Mouse (Mus musculus): ENCODE measurements around the gene Capzb. TPM values are rescaled to one million over a fixed set of nuclear protein-coding genes. Genes with fewer than 3 reads are reported as not detected.

Capzb gene
- polyA plus RNA-seq, 1 experiment from 2014 or later = 293 TPM

- no peaks in the 10 kb centered on the region for H3K27me3 ChIP-seq (replicated peaks; ENCODE audit: control insufficient read depth, insufficient read depth, low read length)
- DNase-seq (ENCODE audit: low spot score) = no peak
- no peaks in the 10 kb centered on the region for H3K9me3 ChIP-seq (ENCODE audit: control insufficient read depth, low read length)
- no peak overlapping the region for H3K9ac ChIP-seq (ENCODE audit: low read depth, low read length)
- peaks cover 10% of the 10 kb centered on the region; the same call in 1 of the 2 replicates for H3K36me3 ChIP-seq (ENCODE audit: control insufficient read depth, insufficient read depth, low read length)
- H3K4me3 ChIP-seq (ENCODE audit: low read depth, low read length) = no peak overlapping the region
- H3K4me1 ChIP-seq (ENCODE audit: control insufficient read depth, insufficient read depth, low read length) = peaks cover 6% of the 10 kb centered on the region
- H3K4me2 ChIP-seq (ENCODE audit: low read depth, low read length) = no peak overlapping the region
- ATAC-seq (ENCODE audit: low read depth) = no peak
- no peak overlapping the region for H3K27ac ChIP-seq (replicated peaks; ENCODE audit: low read depth, low read length)
- WGBS = 73% methylated on average over 4 of the region's 4 CpGs
Measured at GRCm38 (mm10) chr4:139221837-139222236, 29.1 kb downstream of the Capzb start.

GRCm38 (mm10) chr4:139225115-139225514, 32.4 kb downstream of the Capzb start:
- 64% methylated on average over 5 of the region's 5 CpGs for WGBS
- no peak overlapping the region for H3K4me3 ChIP-seq (ENCODE audit: low read depth, low read length)
- ATAC-seq (ENCODE audit: low read depth) = no peak
- H3K4me2 ChIP-seq (ENCODE audit: low read depth, low read length) = no peak overlapping the region
- H3K27ac ChIP-seq (replicated peaks; ENCODE audit: low read depth, low read length) = no peak overlapping the region
- no peaks in the 10 kb centered on the region for H3K27me3 ChIP-seq (replicated peaks; ENCODE audit: control insufficient read depth, insufficient read depth, low read length)
- 0 out of 2 replicates have a peak overlapping the region, but pooled peaks have one; percentile 25 for H3K9ac ChIP-seq (ENCODE audit: low read depth, low read length)
- no peaks in the 10 kb centered on the region for H3K9me3 ChIP-seq (ENCODE audit: control insufficient read depth, low read length)
- peaks cover 11% of the 10 kb centered on the region for H3K4me1 ChIP-seq (ENCODE audit: control insufficient read depth, insufficient read depth, low read length)
- peaks cover 14% of the 10 kb centered on the region; the same call in 1 of the 2 replicates for H3K36me3 ChIP-seq (ENCODE audit: control insufficient read depth, insufficient read depth, low read length)
- DNase-seq (ENCODE audit: low spot score) = no peak

DNA sequence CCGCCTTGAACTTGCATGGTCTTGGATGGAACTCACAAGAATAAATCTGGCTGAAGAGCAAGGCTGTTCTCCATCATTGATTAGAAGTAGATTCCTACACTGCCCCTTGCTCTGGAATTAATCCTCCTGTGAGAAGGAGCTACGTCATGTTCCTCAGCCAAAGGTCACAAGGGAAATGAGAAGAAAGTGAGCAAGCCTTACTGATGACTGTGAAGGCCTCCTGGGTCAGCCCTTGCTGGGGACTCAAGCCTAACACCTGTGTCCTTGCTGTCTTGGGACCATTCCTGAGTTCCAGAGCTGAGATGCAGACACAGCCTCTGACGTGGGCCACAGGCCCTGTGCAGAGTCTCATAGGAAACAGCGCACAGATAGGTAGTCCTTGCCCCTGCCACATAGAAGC, 33.2 kb downstream of the Capzb start:
- Histone ChIP-seq H3K36me3 (ENCODE audit: control insufficient read depth, insufficient read depth, low read length) (peaks cover 14% of the 10 kb centered on the region; the same call in 1 of the 2 replicates), H3K9ac (ENCODE audit: low read depth, low read length) (no peak overlapping the region), H3K4me2 (ENCODE audit: low read depth, low read length) (no peak overlapping the region), H3K4me1 (ENCODE audit: control insufficient read depth, insufficient read depth, low read length) (peaks cover 19% of the 10 kb centered on the region), H3K27me3 (replicated peaks; ENCODE audit: control insufficient read depth, insufficient read depth, low read length) (no peaks in the 10 kb centered on the region), H3K9me3 (ENCODE audit: control insufficient read depth, low read length) (no peaks in the 10 kb centered on the region), H3K4me3 (ENCODE audit: low read depth, low read length) (no peak overlapping the region), H3K27ac (replicated peaks; ENCODE audit: low read depth, low read length) (no peak overlapping the region)
- WGBS = 85% methylated on average over 4 of the region's 4 CpGs
- DNase-seq (ENCODE audit: low spot score) (no peak), ATAC-seq (ENCODE audit: low read depth) (no peak)

GRCm38 (mm10) chr4:139226504-139227216, 34.0 kb downstream of the Capzb start:
- Histone ChIP-seq H3K4me3 (ENCODE audit: low read depth, low read length) (no peak overlapping the region), H3K27ac (replicated peaks; ENCODE audit: low read depth, low read length) (no peak overlapping the region), H3K27me3 (replicated peaks; ENCODE audit: control insufficient read depth, insufficient read depth, low read length) (no peaks in the 10 kb centered on the region), H3K9ac (ENCODE audit: low read depth, low read length) (no peak overlapping the region), H3K9me3 (ENCODE audit: control insufficient read depth, low read length) (no peaks in the 10 kb centered on the region), H3K36me3 (ENCODE audit: control insufficient read depth, insufficient read depth, low read length) (peaks cover 14% of the 10 kb centered on the region; the same call in 1 of the 2 replicates), H3K4me1 (ENCODE audit: control insufficient read depth, insufficient read depth, low read length) (peaks cover 26% of the 10 kb centered on the region), H3K4me2 (ENCODE audit: low read depth, low read length) (no peak overlapping the region)
- ATAC-seq (ENCODE audit: low read depth) = no peak
- DNase-seq (ENCODE audit: low spot score) = no peak
- 79% methylated on average over 13 of the region's 13 CpGs for WGBS

DNA sequence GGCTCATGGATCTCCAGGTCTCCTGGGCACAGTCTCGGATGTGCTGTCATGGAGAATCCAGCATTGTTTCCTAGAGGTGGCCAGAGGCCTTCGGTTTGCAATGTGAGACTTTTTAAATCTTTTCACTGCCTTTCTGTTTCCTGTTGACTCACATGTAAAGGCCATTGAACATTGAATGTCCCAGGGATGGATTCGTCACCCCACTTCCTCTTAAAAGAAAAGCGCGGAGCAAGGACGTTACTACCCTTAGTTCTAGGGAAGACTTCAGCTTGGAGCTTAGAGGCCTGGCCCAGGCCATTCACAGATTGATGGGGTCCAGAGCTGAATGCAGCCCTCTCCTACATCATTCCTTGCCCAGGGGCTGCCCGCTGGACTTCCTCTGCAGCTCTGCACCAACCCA, 35.2 kb downstream of the Capzb start:
- Histone ChIP-seq H3K36me3 (ENCODE audit: control insufficient read depth, insufficient read depth, low read length) (peaks cover 14% of the 10 kb centered on the region; the same call in 1 of the 2 replicates), H3K4me2 (ENCODE audit: low read depth, low read length) (no peak overlapping the region), H3K9me3 (ENCODE audit: control insufficient read depth, low read length) (no peaks in the 10 kb centered on the region), H3K27ac (replicated peaks; ENCODE audit: low read depth, low read length) (no peak overlapping the region), H3K4me1 (ENCODE audit: control insufficient read depth, insufficient read depth, low read length) (peaks cover 34% of the 10 kb centered on the region), H3K27me3 (replicated peaks; ENCODE audit: control insufficient read depth, insufficient read depth, low read length) (no peaks in the 10 kb centered on the region), H3K4me3 (ENCODE audit: low read depth, low read length) (no peak overlapping the region), H3K9ac (ENCODE audit: low read depth, low read length) (no peak overlapping the region)
- DNase-seq (ENCODE audit: low spot score) (no peak), ATAC-seq (ENCODE audit: low read depth) (no peak)
- 80% methylated on average over 7 of the region's 7 CpGs for WGBS

DNA sequence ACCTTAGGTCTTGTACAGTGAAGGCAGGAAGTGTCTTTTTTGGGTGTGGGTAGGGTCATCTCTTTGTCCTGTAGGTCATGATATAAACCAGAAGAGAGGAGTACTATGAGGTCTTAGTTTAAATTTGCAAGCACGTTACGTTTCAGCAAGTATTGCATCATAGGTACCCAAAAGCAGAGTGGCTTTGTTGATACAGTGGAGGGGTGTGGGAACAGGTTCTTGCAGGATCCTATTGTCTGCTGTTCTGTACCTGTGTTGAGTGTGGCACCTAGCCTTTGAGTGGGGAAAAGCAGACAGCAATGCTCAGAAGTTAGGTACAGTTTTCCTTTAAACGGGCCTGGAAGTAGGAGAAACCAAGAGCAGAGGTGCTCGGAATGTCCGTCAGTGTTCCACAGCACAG, 36.6 kb downstream of the Capzb start:
- no peak overlapping the region for H3K4me2 ChIP-seq (ENCODE audit: low read depth, low read length)
- no peaks in the 10 kb centered on the region for H3K27me3 ChIP-seq (replicated peaks; ENCODE audit: control insufficient read depth, insufficient read depth, low read length)
- WGBS = 78% methylated on average over 5 of the region's 5 CpGs
- H3K4me3 ChIP-seq (ENCODE audit: low read depth, low read length) = no peak overlapping the region
- peaks cover 19% of the 10 kb centered on the region; the same call in 1 of the 2 replicates for H3K36me3 ChIP-seq (ENCODE audit: control insufficient read depth, insufficient read depth, low read length)
- H3K27ac ChIP-seq (replicated peaks; ENCODE audit: low read depth, low read length) = no peak overlapping the region
- no peak overlapping the region for H3K9ac ChIP-seq (ENCODE audit: low read depth, low read length)
- DNase-seq (ENCODE audit: low spot score) (no peak), ATAC-seq (ENCODE audit: low read depth) (no peak)
- H3K9me3 ChIP-seq (ENCODE audit: control insufficient read depth, low read length) = no peaks in the 10 kb centered on the region
- H3K4me1 ChIP-seq (ENCODE audit: control insufficient read depth, insufficient read depth, low read length) = peaks cover 34% of the 10 kb centered on the region

DNA sequence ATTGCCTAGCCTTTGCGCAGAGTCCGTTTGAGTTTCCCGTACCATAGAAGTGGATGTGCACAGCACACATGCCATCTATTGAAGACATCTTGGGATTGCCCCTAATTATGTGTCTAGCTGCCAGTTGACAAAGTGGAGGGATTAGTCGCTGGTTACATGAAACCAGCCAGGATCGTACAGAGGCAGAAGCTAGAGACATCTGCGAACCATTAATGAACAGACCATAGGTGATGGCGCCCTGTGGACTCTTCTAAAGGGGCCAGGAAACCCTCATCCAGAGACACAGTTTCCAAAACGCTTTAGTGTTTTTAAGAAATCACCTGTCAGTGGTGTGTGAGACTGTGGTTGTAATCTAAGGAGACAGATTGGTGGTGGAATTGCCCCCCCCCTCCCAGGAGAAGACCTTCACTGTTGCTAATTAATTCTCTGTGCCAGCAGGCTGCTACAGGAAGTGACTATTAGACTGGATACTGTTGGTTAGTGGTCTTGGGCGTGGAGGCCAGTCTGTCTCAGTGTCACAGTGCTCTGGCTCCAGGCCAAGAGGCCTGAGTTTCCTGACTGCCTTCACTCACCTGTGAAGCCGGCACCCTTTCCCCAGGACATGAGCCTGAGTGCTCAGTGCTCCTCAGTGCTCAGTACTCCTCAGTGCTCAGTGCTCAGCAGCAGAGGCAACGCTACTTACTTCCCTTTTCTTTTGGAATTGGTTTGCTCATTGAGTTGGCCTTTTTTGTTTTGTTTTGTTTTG, 37.8 kb downstream of the Capzb start:
- ATAC-seq (ENCODE audit: low read depth) (no peak), DNase-seq (ENCODE audit: low spot score) (no peak)
- Histone ChIP-seq H3K9me3 (ENCODE audit: control insufficient read depth, low read length) (no peaks in the 10 kb centered on the region), H3K9ac (ENCODE audit: low read depth, low read length) (no peak overlapping the region), H3K27ac (replicated peaks; ENCODE audit: low read depth, low read length) (no peak overlapping the region), H3K4me1 (ENCODE audit: control insufficient read depth, insufficient read depth, low read length) (peaks cover 34% of the 10 kb centered on the region), H3K36me3 (ENCODE audit: control insufficient read depth, insufficient read depth, low read length) (peaks cover 17% of the 10 kb centered on the region; the same call in 1 of the 2 replicates), H3K4me2 (ENCODE audit: low read depth, low read length) (no peak overlapping the region), H3K27me3 (replicated peaks; ENCODE audit: control insufficient read depth, insufficient read depth, low read length) (no peaks in the 10 kb centered on the region), H3K4me3 (ENCODE audit: low read depth, low read length) (no peak overlapping the region)
- WGBS = 33% methylated on average over 11 of the region's 11 CpGs

- 61% methylated on average over 8 of the region's 8 CpGs for whole genome bisulfite sequencing
- DNase-seq (ENCODE audit: low spot score) = no peak
- Histone ChIP-seq H3K4me1 (ENCODE audit: control insufficient read depth, insufficient read depth, low read length) (peaks cover 34% of the 10 kb centered on the region), H3K9ac (ENCODE audit: low read depth, low read length) (no peak overlapping the region), H3K4me2 (ENCODE audit: low read depth, low read length) (no peak overlapping the region), H3K4me3 (ENCODE audit: low read depth, low read length) (no peak overlapping the region), H3K36me3 (ENCODE audit: control insufficient read depth, insufficient read depth, low read length) (peaks cover 12% of the 10 kb centered on the region; the same call in 1 of the 2 replicates), H3K9me3 (ENCODE audit: control insufficient read depth, low read length) (no peaks in the 10 kb centered on the region), H3K27ac (replicated peaks; ENCODE audit: low read depth, low read length) (no peak overlapping the region), H3K27me3 (replicated peaks; ENCODE audit: control insufficient read depth, insufficient read depth, low read length) (no peaks in the 10 kb centered on the region)
- no peak for ATAC-seq (ENCODE audit: low read depth)
Measured at GRCm38 (mm10) chr4:139231163-139231562, 38.5 kb downstream of the Capzb start.
